Mouse (Mus musculus): ENCODE measurements around the gene Lasp1.
"Not testable (repeated sequence)": the region's sequence is repeated elsewhere in the genome, so short reads cannot be mapped to it uniquely, and the experiment has no call there.

GRCm38 (mm10) chr11:97872378-97872777 is 73.6 kb downstream of the Lasp1 start:
- TF ChIP-seq CTCF (IDR thresholded peaks at IDR 0.05; ENCODE audit: low read depth, low read length); POLR2A (IDR thresholded peaks at IDR 0.05; ENCODE audit: borderline replicate concordance, low read depth, low read length): not testable (repeated sequence)

All from bone marrow macrophage, adult 2 months (primary cell).